Mouse (Mus musculus) heart, adult 2 months (tissue): ENCODE results near the gene Tgfb2.

Source experiments
- CTCF ChIP-seq: fragments of 200-600 bp; IDR thresholded peaks from 2 replicates; pipeline ENCODE4 v1.8.1; 2022; ENCODE audit warnings: antibody characterized with exemption, mild to moderate bottlenecking, moderate library complexity
- EP300 ChIP-seq: fragments of 200-500 bp; IDR thresholded peaks from 2 replicates; pipeline ENCODE4 v1.6.1; 2011; ENCODE audit warnings: low read depth, low read length, control low read depth; ENCODE audit not compliant: insufficient read depth
- POLR2A ChIP-seq: fragments of 200-500 bp; IDR thresholded peaks from 2 replicates; pipeline ENCODE4 v1.6.1; 2011; ENCODE audit warnings: mild to moderate bottlenecking, low read depth, low read length, control low read depth; ENCODE audit not compliant: insufficient read depth

DNA sequence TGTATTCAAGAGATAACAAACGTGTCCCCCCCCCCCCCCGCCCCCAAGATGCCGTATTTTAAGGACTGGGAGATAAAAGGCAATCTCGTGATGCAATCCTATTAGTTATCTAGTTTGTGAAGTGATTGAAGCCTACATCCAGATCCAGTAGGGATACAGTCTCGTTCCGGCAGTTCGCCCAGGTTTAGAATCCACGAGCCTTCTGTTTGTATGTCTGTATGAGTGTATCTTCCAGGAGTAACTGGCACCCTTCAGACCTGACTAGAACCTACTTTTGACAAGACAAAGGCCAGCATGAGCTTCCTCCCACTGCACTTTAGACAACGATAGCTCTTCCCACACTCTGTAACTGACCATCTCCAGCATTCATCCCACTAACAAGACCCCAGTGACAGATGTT is 14.1 kb downstream of the Tgfb2 start:
- TF ChIP-seq POLR2A (no peak), CTCF (no peak), EP300 (no peak)
